Mouse (Mus musculus): ENCODE measurements around the gene Vars2. TPM values are rescaled to one million over a fixed set of nuclear protein-coding genes. Genes with fewer than 3 reads are reported as not detected.

Gene Vars2
- polyA plus RNA-seq (2012; rRNA removed) (35.4 and 47.8 TPM in 2 replicates), polyA plus RNA-seq (2014; fragmentation: Nextera tagmentation; extraction: Ambion mirVana) (14.8 and 18.7 TPM in 2 replicates)

- Histone ChIP-seq H3K4me2 (replicated peaks; ENCODE audit: low read depth, low read length, severe bottlenecking) (peak within 1 kb of the TSS; percentile 89), H3K27ac (replicated peaks; ENCODE audit: low read depth, low read length) (peak within 1 kb of the TSS; percentile 85), H3K4me1 (ENCODE audit: control insufficient read depth, insufficient read depth, low read length) (0 out of 2 replicates have a peak, but pooled peaks cover 5% of the 10 kb centered on the region), H3K9me3 (ENCODE audit: control insufficient read depth, low read length) (no peaks in the 10 kb centered on the region), H3K4me3 (replicated peaks; ENCODE audit: low read length) (peak within 1 kb of the TSS; percentile 74), H3K27me3 (ENCODE audit: control insufficient read depth, insufficient read depth, low read length) (no peaks in the 10 kb centered on the region), H3K36me3 (ENCODE audit: control insufficient read depth, insufficient read depth, low read length) (peaks cover 23% of the 10 kb centered on the region), H3K9ac (ENCODE audit: low read depth, low read length, severe bottlenecking) (peak within 1 kb of the TSS; percentile 84)
- TF ChIP-seq POLR2A (IDR thresholded peaks at IDR 0.05; ENCODE audit: borderline replicate concordance, extremely low read depth, insufficient read depth, insufficient read length): no peak
- peak; percentile 91 for ATAC-seq (ENCODE audit: low FRiP score, low read depth)
- under 1% methylated on average over 57 of the region's 61 CpGs for WGBS
- peak; percentile 96 for DNase-seq (ENCODE audit: low spot score)
Measured at GRCm38 (mm10) chr17:35667334-35668065, at the start of gene Vars2. Gene Vars2, minus strand, starts transcription at chr17:35667592.

GRCm38 (mm10) chr17:35717080-35717479 is 49.7 kb upstream of the Vars2 start:
- TF ChIP-seq POLR2A (IDR thresholded peaks at IDR 0.05; ENCODE audit: borderline replicate concordance, extremely low read depth, insufficient read depth, insufficient read length): no peak
- no peaks in the 10 kb centered on the region for H3K9me3 ChIP-seq (ENCODE audit: control insufficient read depth, low read length)
- no peak overlapping the region for H3K27ac ChIP-seq (replicated peaks; ENCODE audit: low read depth, low read length)
- 81% methylated on average over 6 of the region's 6 CpGs for WGBS
- H3K27me3 ChIP-seq (ENCODE audit: control insufficient read depth, insufficient read depth, low read length): no peaks in the 10 kb centered on the region
- no peak overlapping the region for H3K4me3 ChIP-seq (replicated peaks; ENCODE audit: low read length)
- no peak for ATAC-seq (ENCODE audit: low FRiP score, low read depth)
- no peak overlapping the region for H3K9ac ChIP-seq (ENCODE audit: low read depth, low read length, severe bottlenecking)
- H3K4me2 ChIP-seq (replicated peaks; ENCODE audit: low read depth, low read length, severe bottlenecking): no peak overlapping the region
- no peak for DNase-seq (ENCODE audit: low spot score)
- peaks cover 17% of the 10 kb centered on the region; the same call in 1 of the 2 replicates for H3K4me1 ChIP-seq (ENCODE audit: control insufficient read depth, insufficient read depth, low read length)
- H3K36me3 ChIP-seq (ENCODE audit: control insufficient read depth, insufficient read depth, low read length): no peaks in the 10 kb centered on the region

GRCm38 (mm10) chr17:35716114-35716513 is 48.7 kb upstream of the Vars2 start:
- TF ChIP-seq POLR2A (IDR thresholded peaks at IDR 0.05; ENCODE audit: borderline replicate concordance, extremely low read depth, insufficient read depth, insufficient read length): no peak
- H3K4me3 ChIP-seq (replicated peaks; ENCODE audit: low read length): no peak overlapping the region
- no peak overlapping the region for H3K27ac ChIP-seq (replicated peaks; ENCODE audit: low read depth, low read length)
- DNase-seq (ENCODE audit: low spot score) (no peak), ATAC-seq (ENCODE audit: low FRiP score, low read depth) (no peak)
- no peaks in the 10 kb centered on the region for H3K9me3 ChIP-seq (ENCODE audit: control insufficient read depth, low read length)
- WGBS: 68% methylated on average over 3 of the region's 3 CpGs
- no peaks in the 10 kb centered on the region for H3K36me3 ChIP-seq (ENCODE audit: control insufficient read depth, insufficient read depth, low read length)
- H3K9ac ChIP-seq (ENCODE audit: low read depth, low read length, severe bottlenecking): no peak overlapping the region
- H3K4me1 ChIP-seq (ENCODE audit: control insufficient read depth, insufficient read depth, low read length): peaks cover 13% of the 10 kb centered on the region; the same call in 1 of the 2 replicates
- no peaks in the 10 kb centered on the region for H3K27me3 ChIP-seq (ENCODE audit: control insufficient read depth, insufficient read depth, low read length)
- no peak overlapping the region for H3K4me2 ChIP-seq (replicated peaks; ENCODE audit: low read depth, low read length, severe bottlenecking)

GRCm38 (mm10) chr17:35710705-35711347 is 43.4 kb upstream of the Vars2 start:
- peak; percentile 44 for DNase-seq (ENCODE audit: low spot score)
- Histone ChIP-seq H3K9ac (ENCODE audit: low read depth, low read length, severe bottlenecking) (no peak overlapping the region), H3K27ac (replicated peaks; ENCODE audit: low read depth, low read length) (no peak overlapping the region), H3K27me3 (ENCODE audit: control insufficient read depth, insufficient read depth, low read length) (no peaks in the 10 kb centered on the region), H3K9me3 (ENCODE audit: control insufficient read depth, low read length) (no peaks in the 10 kb centered on the region), H3K4me1 (ENCODE audit: control insufficient read depth, insufficient read depth, low read length) (peaks cover 2% of the 10 kb centered on the region; the same call in 1 of the 2 replicates), H3K4me2 (replicated peaks; ENCODE audit: low read depth, low read length, severe bottlenecking) (no peak overlapping the region), H3K4me3 (replicated peaks; ENCODE audit: low read length) (no peak overlapping the region), H3K36me3 (ENCODE audit: control insufficient read depth, insufficient read depth, low read length) (no peaks in the 10 kb centered on the region)
- ATAC-seq (ENCODE audit: low FRiP score, low read depth): no peak
- 30% methylated on average over 8 of the region's 8 CpGs for WGBS
- TF ChIP-seq POLR2A (IDR thresholded peaks at IDR 0.05; ENCODE audit: borderline replicate concordance, extremely low read depth, insufficient read depth, insufficient read length): no peak

GRCm38 (mm10) chr17:35708611-35709010 is 41.2 kb upstream of the Vars2 start:
- 74% methylated on average over 2 of the region's 2 CpGs for WGBS
- H3K9me3 ChIP-seq (ENCODE audit: control insufficient read depth, low read length): no peaks in the 10 kb centered on the region
- ATAC-seq (ENCODE audit: low FRiP score, low read depth) (no peak), DNase-seq (ENCODE audit: low spot score) (no peak)
- no peak for TF ChIP-seq POLR2A (IDR thresholded peaks at IDR 0.05; ENCODE audit: borderline replicate concordance, extremely low read depth, insufficient read depth, insufficient read length)
- peaks cover 11% of the 10 kb centered on the region for H3K4me1 ChIP-seq (ENCODE audit: control insufficient read depth, insufficient read depth, low read length)
- no peaks in the 10 kb centered on the region for H3K36me3 ChIP-seq (ENCODE audit: control insufficient read depth, insufficient read depth, low read length)
- no peaks in the 10 kb centered on the region for H3K27me3 ChIP-seq (ENCODE audit: control insufficient read depth, insufficient read depth, low read length)
- no peak overlapping the region for H3K4me3 ChIP-seq (replicated peaks; ENCODE audit: low read length)
- no peak overlapping the region for H3K27ac ChIP-seq (replicated peaks; ENCODE audit: low read depth, low read length)
- H3K9ac ChIP-seq (ENCODE audit: low read depth, low read length, severe bottlenecking): no peak overlapping the region
- no peak overlapping the region for H3K4me2 ChIP-seq (replicated peaks; ENCODE audit: low read depth, low read length, severe bottlenecking)
